12 mouse cellular contexts compared by ENCODE assay signal in genomic region chr2:132698420-132698819, GRCm38 (mm10). TPM values are rescaled to one million over a fixed set of nuclear protein-coding genes. Genes with fewer than 3 reads are reported as not detected.
A peak's percentile ranks its signal among the peaks of the same experiment; 100 is the strongest.
DNase-seq lines count a peak whose midpoint lies in the region; ATAC-seq and TF ChIP-seq lines count a peak whose summit lies in the region.
"Had no signal": no experiment of that assay in that cellular context is flagged by ENCODE, and none has a peak within 500 bp of the region (broad histone marks: within the 10 kb centered on the region; RNA-seq: fewer than 3 reads in every experiment).

No protein-coding gene starts in this region.

- intact Hi-C loops in heart, postnatal 25 days (cut with DNase I): no loop called here

- no peak for TF ChIP-seq CTCF in E14TG2a.4 (conservative IDR thresholded peaks at IDR 0.05; ENCODE audit: low read length)
- no peak for TF ChIP-seq CTCF in lung, embryonic 14.5 days (IDR thresholded peaks at IDR 0.05; ENCODE audit: low read depth)

- peaks cover 32% of the 10 kb centered on the region for H3K36me3 ChIP-seq in E14TG2a.4 (ENCODE audit: insufficient read depth, low read length)
- peaks cover 4% of the 10 kb centered on the region; the same call in 1 of the 2 replicates for H3K36me3 ChIP-seq in heart, embryonic 16.5 days (ENCODE audit: control insufficient read depth, insufficient read depth)
- no peaks in the 10 kb centered on the region for H3K36me3 ChIP-seq in lung, embryonic 14.5 days (ENCODE audit: insufficient read depth)
- no peaks in the 10 kb centered on the region for H3K36me3 ChIP-seq in forebrain, embryonic 16.5 days (ENCODE audit: control insufficient read depth, insufficient read depth)

- peak; percentile 35; the same call in 1 of the 2 replicates for ATAC-seq in heart, embryonic 16.5 days (replicated peaks; ENCODE audit: extremely low read depth, insufficient read depth, low FRiP score)
- no peak for ATAC-seq in lung, embryonic 14.5 days (ENCODE audit: insufficient read depth)
- no peak for ATAC-seq in forebrain, embryonic 16.5 days
- ATAC-seq: hindbrain, embryonic 16.5 days had no signal

- no peaks in the 10 kb centered on the region for H3K27me3 ChIP-seq in E14TG2a.4 (ENCODE audit: insufficient read depth, low read length)
- H3K27me3 ChIP-seq in heart, embryonic 16.5 days (ENCODE audit: control insufficient read depth, insufficient read depth, low read length): no peaks in the 10 kb centered on the region
- no peaks in the 10 kb centered on the region for H3K27me3 ChIP-seq in lung, embryonic 14.5 days (ENCODE audit: insufficient read depth, low read length)
- H3K27me3 ChIP-seq in forebrain, embryonic 16.5 days (replicated peaks; ENCODE audit: control insufficient read depth, insufficient read depth, low read length): no peaks in the 10 kb centered on the region
- H3K27me3 ChIP-seq: CH12.LX had no signal

- H3K4me2 ChIP-seq in heart, embryonic 16.5 days (ENCODE audit: low read depth, low read length): no peak overlapping the region
- H3K4me2 ChIP-seq in lung, embryonic 14.5 days: no peak overlapping the region
- no peak overlapping the region for H3K4me2 ChIP-seq in forebrain, embryonic 16.5 days (ENCODE audit: low read length)

- no peak overlapping the region for H3K9ac ChIP-seq in heart, embryonic 16.5 days (ENCODE audit: low read length)
- H3K9ac ChIP-seq in lung, embryonic 14.5 days: no peak overlapping the region
- H3K9ac ChIP-seq in forebrain, embryonic 16.5 days (replicated peaks; ENCODE audit: low read depth, low read length): no peak overlapping the region

- H3K9me3 ChIP-seq in E14TG2a.4 (ENCODE audit: low read length): no peaks in the 10 kb centered on the region
- no peaks in the 10 kb centered on the region for H3K9me3 ChIP-seq in heart, embryonic 16.5 days (replicated peaks; ENCODE audit: control insufficient read depth, low read length)
- H3K9me3 ChIP-seq in lung, embryonic 14.5 days (ENCODE audit: low read depth, low read length): no peaks in the 10 kb centered on the region
- H3K9me3 ChIP-seq in forebrain, embryonic 16.5 days (ENCODE audit: control insufficient read depth, low read length): no peaks in the 10 kb centered on the region
- H3K9me3 ChIP-seq: limb, embryonic 10.5 days had no signal

- H3K4me1 ChIP-seq in E14TG2a.4 (replicated peaks; ENCODE audit: low read depth, low read length): peaks cover 93% of the 10 kb centered on the region
- H3K4me1 ChIP-seq in heart, embryonic 16.5 days (ENCODE audit: control insufficient read depth, insufficient read depth, low read length): peaks cover 8% of the 10 kb centered on the region
- no peaks in the 10 kb centered on the region for H3K4me1 ChIP-seq in lung, embryonic 14.5 days (ENCODE audit: insufficient read depth)
- H3K4me1 ChIP-seq in forebrain, embryonic 16.5 days (replicated peaks; ENCODE audit: control insufficient read depth, insufficient read depth, low read length): peaks cover 3% of the 10 kb centered on the region; the same call in 1 of the 2 replicates

- peak; percentile 94 for DNase-seq in heart, adult 11 months
- DNase-seq in heart, postnatal 25 days (ENCODE audit: low spot score): no peak
- peak; percentile 40 for DNase-seq in lung, embryonic 14.5 days
- no peak for DNase-seq in right cerebral cortex, postnatal 25 days
- DNase-seq in right cerebral cortex, adult 18-20 months: no peak
- DNase-seq: cerebellum, postnatal 10 days had no signal

- H3K27ac ChIP-seq in heart, embryonic 16.5 days (ENCODE audit: low read length): peak overlapping the region; percentile 40
- peak overlapping the region; percentile 26 for H3K27ac ChIP-seq in lung, embryonic 14.5 days (ENCODE audit: low read depth)
- H3K27ac ChIP-seq in forebrain, embryonic 16.5 days (ENCODE audit: low read length): no peak overlapping the region
- H3K27ac ChIP-seq: limb, embryonic 10.5 days had no signal

- 52% methylated on average over 6 of the region's 6 CpGs for WGBS in heart, embryonic 16.5 days
- WGBS in lung, embryonic 14.5 days: 42% methylated on average over 6 of the region's 6 CpGs
- whole genome bisulfite sequencing in forebrain, embryonic 16.5 days: 87% methylated on average over 6 of the region's 6 CpGs

- peak overlapping the region; percentile 57 for H3K4me3 ChIP-seq in E14TG2a.4 (replicated peaks; ENCODE audit: low read length)
- no peak overlapping the region for H3K4me3 ChIP-seq in heart, embryonic 16.5 days (ENCODE audit: low read length)
- H3K4me3 ChIP-seq in lung, embryonic 14.5 days (ENCODE audit: low read depth, low read length): no peak overlapping the region
- H3K4me3 ChIP-seq in forebrain, embryonic 16.5 days (replicated peaks; ENCODE audit: low read length): no peak overlapping the region
- H3K4me3 ChIP-seq: limb, embryonic 10.5 days had no signal

RNA-seq across cellular contexts. Expression of gene Shld1, which starts 11.7 kb away (rescaled TPM):
- 10 to 100 TPM; 41.5 to 55.2 TPM for total RNA-seq in heart, postnatal 25 days (2021)
- polyA plus RNA-seq in heart, embryonic 16.5 days (2015; fragmentation: Nextera tagmentation; extraction: Ambion mirVana): 11.4 and 11.5 TPM in 2 replicates
- polyA plus RNA-seq in lung, embryonic 14.5 days (2014; fragmentation: Nextera tagmentation; extraction: Ambion mirVana): 12.0 and 12.7 TPM in 2 replicates
- polyA plus RNA-seq in forebrain, embryonic 16.5 days (2015; fragmentation: Nextera tagmentation; extraction: Ambion mirVana): 21.6 and 22.0 TPM in 2 replicates

Comparison
In these comparisons a context has a peak if more than half of its experiments do, and no peak if none do; other contexts are left out.
1. DNase-seq: peak in heart, adult 11 months (single experiment) and lung, embryonic 14.5 days (single experiment); none in heart, postnatal 25 days (single experiment), right cerebral cortex, postnatal 25 days (single experiment) and right cerebral cortex, adult 18-20 months (single experiment).